Mouse (Mus musculus) gonadal fat pad, adult 2 months (tissue): ENCODE measurements at regions not wholly inside any gene's neighbourhood (a gene's known extent, or its start where the extent isn't known, plus 50 kb on each side); places are given as distances from the start of the nearest gene placed in this dataset.

ENCODE experiments used
- DNase-seq: peaks from one replicate; pipeline ENCODE4 v3.0.0-alpha.2; 2012; ENCODE audit warnings: low read depth

DNA sequence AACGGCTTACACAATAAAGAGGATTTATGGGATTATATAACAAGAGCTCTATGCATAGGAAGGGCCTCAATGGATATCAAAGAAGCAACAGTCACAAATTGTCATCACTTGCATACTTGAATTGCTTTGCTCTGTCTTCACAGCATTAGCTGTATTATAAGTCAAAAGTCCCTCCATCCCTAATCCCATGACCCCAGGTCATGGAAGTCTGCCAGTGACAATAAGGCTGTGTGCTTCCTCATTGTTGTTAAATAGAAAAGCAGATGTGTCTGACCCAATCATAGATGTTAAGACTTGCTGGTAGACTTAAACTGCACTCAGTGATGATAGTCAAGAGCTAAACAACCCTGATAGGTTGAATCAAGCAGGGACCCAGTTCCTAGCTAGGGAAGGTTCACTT is 683.9 kb upstream of the Sox9 start:
- peak; percentile 38 for DNase-seq

DNA sequence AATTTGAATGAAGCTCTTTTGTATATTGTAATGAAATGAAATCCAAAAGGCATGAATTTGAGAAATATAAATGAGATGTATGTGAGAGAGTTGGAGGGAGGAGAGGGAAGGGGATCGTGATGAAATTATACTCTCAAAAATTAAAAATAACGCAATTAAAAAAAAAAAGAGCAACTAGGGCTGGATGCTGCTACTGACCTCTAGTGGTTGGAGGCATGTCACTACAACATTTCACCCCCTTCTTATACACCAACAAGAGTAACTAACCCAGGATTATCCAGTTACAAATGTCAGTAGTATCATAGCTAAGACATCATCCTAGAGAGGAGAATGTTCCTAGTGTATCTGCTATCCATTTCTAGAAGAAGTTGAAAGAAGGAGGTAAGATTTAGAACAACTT is 678.8 kb upstream of the Sox9 start:
- DNase-seq: no peak

DNA sequence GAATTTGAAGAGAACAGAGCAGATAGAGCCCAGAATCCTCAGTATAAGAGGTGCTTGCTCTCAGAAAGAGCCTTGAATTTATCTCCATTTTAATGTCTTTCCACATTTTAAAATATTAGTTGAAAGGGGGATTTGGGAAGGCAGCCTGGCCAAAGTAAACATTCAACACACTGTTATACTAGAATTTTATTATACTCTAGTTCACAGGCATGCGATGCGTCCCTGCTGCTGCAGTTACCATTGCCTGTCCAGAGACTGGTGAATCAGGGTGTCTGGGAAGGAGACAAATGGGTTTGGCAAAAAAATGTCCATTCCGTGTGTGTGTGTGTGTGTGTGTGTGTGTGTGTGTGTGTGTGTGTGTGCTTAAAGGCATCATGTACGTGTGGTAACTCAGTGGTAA is 675.1 kb upstream of the Sox9 start:
- DNase-seq: no peak

DNA sequence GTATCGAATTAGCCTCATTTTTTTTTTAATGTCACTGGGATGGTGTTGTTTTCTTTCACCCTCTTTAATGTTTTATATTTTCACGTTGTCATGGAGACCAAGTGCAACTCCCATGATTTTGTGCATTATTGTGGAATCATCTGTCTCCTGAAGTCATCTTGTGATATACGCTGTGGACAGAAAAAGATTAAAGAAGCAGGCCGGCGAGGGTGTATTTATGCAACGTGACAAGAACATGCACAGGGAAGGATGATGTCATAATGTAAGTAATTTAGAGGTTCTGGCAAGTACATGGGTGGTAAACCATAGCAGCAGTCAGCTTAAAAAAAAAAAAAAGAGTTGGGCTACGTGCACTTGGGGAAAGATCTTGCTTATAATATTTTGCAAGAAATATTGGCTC is 674.7 kb upstream of the Sox9 start:
- peak; percentile 3 for DNase-seq

DNA sequence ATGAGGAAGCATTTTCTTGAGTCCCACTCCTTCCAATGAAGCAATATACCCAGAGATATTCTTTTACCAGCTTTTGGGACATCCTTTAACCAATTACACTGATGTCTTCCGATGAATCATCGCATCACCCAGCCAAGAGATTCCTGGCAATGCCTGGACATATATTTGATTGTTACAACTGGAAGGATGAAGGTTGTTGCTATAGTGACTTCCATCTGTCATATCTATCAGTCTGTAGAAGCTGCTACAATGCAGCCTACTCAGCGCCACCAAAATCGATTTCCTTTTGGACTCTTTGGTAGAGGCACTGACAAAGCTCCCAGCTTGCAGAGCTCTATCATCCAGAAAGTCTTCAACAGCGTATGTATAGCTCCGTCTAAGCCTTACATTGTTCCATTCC is 661.0 kb upstream of the Sox9 start:
- DNase-seq: no peak

DNA sequence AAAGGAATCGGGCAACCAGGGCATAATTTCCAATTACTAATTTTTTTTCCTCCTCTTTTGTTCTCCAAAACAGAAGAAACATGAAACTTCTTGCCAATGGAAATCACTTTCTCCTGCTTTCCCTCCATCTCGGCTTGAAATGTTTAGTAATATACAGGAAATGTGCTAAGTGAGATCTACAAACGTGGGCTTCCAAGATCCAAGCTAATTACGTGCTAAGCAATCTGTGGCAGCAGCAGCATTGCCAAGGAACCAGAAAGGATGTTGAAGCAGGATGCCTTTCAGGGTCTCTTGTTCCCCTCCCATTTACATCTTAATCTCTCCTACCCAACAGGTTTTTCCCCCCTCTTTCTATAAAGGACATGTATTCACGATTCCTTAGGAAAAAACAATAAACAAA is 660.2 kb upstream of the Sox9 start:
- DNase-seq: no peak

DNA sequence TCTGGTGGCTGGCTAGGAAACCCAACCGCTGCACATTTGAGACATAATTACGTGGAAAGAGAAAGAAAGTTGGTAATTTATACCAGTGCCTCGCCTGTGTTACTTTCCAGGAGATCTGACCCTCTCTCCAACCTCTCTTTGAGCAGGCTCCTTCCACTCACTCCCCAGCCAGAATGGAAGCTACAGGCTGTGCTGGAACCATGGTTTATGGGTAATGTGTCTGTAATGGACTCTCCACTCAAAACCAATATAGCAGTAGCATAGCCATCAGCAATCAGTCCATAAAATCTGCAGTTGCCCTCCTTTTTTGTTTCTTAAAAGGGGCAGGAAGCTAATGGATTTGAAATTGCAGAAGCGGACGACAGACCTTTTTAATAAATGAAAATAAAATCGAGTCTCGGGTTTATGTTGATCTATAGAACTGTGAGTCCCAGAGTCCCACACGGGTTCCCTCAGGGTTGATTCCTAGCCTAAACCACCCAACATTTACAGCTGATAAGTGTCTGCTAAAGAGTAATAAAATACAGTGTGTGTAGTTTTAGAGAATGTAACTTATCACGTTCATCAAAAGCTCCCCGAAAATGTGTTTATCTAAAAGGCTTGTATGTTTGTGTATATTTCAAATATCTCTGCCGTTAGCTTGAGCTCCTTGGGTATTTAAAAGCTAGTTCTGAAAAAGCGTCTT is 656.6 kb upstream of the Sox9 start:
- no peak for DNase-seq

DNA sequence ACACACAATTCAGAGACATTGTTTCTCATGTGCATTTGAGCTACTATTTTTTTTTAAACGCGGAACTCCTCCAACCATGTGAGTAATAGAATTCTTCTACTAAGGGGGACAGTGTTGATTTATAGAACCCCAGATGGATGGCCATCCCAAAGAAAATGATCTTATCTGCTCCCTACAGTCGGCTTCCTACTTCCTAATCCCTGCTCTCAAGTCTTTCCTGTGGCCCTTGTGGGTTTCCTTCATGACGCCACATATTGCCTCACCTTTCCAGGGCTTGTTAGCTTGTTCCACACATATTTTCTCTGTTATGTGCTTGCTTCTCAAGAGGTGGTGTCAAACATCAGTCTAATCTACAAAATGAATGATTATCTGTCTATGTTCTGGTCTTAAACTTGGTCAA is 651.9 kb upstream of the Sox9 start:
- DNase-seq: no peak

DNA sequence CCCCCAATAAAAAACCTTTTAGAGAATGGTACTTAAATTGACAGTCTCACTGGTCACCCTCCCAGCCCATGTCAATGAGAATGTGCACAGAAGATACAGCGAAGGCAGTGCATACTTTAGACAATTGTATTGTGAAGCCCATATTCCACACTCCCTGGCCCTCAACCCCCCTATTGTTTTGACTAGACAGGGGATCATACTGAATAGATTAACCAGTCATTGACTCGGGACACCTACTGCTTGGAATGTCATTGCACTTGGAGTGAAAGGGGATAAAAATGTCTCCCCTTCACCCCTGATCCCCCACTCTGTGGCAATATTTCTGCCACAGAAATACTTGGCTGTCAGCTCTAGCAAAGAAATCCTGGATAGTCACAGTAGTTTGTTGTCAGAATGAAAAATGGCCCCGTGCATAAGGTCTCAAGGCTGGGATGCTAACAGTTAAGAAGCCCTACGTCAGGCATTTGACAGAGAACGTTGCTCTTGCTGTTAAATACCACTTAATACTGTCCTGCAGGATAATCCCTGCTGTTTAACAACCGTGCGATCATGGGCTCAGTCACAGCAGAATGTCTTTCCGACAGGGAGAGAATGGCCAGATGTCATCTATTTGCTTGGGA is 644.5 kb upstream of the Sox9 start:
- DNase-seq: no peak

DNA sequence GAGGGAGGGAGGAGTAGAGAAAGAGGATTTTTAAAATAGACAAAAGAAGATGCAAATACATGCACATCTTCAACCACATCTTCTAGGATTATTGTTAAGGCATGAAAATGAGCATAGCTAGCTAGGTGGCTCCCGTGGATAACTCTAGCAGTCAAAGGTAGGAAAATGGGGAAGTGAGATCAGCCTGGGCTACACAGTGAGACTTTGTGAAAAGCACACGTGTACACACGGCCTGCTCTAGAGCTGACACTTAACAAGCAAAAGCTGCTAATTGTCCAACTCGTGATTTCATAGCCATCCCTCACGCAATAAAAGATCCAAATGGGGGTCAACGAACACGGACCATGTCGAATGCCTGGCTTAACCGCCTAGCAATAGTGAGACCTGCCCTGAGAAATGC is 642.0 kb upstream of the Sox9 start:
- no peak for DNase-seq

DNA sequence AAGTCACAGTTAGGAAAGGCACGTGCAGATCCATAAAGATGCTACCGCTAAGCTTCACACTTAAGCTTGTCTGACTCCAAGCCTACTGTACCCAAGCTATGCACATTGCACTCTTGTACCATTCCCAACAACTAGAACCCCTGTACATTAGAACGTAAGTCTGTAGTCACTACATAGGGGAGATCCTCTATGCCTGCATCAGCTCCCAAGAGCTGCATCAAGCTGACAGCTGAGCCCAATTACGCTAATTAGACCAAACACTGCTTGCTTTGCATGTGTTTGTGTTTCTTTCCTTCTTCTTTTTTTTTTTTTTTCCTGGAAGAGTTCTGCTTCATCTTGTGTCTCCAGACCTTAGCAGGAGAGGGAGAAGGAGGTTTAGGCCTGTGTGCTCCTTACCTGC is 641.5 kb upstream of the Sox9 start:
- DNase-seq: no peak

DNA sequence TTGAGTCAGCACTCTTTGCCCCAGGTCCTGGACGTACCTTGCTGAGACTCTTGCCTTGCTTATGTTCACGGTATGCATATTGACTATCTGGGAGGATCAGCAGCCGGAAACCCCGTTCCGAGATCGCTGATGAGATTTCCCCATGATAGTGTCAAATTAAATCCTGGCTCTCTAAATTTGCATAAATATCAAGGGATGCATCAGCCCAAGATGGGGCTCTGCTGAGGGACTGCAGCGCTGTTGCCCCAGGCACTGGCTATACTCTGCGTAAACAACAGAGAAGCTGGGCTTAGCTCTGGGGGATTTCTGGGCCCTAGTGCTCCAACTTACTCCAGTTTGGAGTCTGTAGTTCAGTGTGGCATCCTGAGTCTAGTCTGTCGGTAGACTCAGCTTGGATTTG is 641.1 kb upstream of the Sox9 start:
- no peak for DNase-seq

DNA sequence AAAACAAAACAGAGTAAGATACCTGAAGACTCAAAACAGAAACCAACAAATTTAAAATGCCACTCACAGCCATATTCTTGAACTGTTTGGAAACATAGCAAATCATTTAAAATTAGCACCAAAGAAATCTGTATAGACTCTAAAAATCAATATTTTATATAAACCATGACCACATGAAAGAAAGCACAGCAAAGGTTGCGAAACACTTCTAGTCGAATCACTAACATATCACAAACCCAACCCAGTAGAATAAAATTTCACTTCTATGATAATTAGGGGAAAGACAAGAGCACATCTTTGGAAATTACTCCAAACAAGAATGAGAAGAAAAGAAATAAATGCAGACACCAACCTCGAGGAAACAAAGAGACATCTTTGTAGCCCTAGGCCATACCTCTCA is 630.0 kb upstream of the Sox9 start:
- no peak for DNase-seq

DNA sequence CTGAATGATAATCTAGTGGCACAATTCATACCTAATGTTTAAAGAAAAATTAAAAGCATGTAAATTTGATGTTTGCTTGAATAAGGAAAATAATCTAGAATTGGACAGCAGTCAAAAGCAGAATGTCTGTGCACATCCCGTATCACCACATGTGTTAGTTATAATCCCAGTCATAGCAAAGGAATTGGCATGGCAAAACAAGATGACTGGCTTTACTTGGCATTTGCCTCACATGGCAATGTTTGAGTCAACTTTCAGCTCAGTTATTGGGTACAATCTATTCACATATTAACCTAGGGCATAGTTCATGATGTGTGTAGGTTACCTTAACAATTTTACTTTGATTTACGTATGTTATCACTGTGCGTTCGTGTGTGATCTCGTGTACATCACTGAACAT is 628.8 kb upstream of the Sox9 start:
- no peak for DNase-seq

DNA sequence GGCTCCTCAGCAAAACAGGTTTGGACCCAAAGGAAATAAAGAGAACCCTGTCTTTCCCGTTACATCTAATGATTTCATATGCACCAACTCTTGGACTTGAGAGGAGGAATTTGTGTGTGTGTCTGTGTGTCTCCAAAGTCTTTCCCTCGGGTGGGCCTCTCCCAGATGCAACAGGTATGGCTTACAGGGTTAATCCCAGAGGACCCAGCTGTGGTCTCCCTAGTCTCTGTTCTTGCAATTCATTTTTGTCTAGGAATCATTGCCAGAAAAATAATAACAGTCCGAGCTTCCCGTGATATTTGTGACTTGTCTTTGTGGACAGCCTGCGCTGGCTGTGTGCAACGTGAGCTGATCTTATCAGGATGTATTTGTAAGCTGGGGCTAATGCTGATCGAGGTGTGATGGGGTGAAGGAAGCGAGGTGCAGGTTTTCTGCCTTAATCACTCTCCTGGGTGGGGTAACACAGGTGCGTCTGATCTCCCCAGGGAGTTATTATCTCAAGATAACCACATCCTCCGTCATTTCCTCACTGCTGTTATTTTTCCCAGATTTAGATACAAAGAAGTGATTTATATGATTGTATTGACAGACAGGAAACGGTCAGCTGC is 627.2 kb upstream of the Sox9 start:
- no peak for DNase-seq

DNA sequence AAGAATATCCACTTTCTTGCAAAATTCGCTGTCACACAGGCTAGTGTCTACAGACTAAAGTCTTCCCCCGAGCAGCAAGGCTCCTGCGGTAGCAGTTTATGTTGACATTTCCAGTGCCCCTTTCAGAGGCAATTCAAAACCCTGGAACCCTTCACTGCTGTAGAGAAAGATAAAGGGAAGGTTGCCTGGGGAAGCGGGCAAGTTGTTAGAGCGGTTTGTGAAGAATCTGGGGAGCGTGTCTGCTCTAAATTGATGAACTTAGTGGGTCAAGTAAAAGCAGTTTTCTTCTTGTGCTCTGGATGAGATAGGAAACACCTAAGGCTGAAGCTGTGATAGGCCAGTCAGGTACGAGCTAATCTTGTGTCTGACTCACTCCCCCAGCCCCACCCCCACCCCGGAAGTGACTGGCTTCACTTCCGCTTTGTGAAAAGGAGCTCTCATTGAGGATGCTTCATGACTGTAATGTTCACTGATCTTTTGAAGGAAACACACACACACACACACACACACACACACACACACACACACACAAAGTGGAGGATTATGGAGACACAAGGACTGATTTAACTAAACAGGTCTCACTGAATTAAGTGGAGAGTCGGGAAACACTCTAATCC is 626.6 kb upstream of the Sox9 start:
- no peak for DNase-seq

DNA sequence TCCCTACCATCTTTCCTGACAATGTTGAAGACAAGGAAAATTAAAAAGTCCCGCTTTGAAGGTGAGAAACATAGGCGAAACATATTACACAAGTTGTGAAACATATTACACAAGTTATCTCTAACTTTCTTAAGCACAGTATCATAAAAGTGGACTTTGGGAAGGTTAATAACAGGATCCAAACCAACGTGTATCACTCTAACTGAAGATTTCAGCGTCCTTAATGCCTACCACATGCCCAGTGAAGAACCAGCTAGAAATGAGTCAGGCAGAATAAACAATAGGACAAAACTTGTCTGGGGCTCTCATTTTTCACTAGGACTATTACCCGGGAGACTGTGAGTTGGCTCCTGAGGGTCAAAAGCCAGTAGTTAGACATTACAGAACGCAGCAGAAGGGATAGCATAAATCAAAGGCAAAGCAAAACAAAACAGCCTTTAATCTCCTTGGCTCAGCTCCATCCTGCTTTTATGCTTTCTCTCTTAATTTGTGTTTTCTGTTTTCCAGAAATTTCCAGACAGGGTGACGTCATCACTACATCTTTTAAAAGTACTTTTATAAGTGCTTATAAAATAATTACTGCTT is 618.3 kb upstream of the Sox9 start:
- no peak for DNase-seq

DNA sequence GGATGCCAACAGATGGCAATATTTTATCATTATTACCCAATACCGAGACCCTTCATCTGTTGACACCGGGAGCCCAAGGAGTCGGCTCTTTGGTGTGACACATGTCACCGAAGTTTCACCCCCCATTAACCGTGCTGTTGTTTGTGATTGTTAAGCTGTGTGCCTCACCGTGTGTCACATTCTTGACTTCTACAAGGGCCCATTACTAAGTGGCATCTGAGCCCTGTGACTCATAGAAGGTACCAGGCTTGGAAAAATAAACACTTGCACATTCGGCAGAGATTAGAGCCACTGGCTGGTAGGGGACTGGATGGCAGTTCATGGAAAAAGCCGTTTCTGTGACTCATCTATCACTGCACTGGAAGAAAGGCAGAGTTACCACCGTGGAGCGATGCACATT is 608.4 kb upstream of the Sox9 start:
- DNase-seq: no peak

DNA sequence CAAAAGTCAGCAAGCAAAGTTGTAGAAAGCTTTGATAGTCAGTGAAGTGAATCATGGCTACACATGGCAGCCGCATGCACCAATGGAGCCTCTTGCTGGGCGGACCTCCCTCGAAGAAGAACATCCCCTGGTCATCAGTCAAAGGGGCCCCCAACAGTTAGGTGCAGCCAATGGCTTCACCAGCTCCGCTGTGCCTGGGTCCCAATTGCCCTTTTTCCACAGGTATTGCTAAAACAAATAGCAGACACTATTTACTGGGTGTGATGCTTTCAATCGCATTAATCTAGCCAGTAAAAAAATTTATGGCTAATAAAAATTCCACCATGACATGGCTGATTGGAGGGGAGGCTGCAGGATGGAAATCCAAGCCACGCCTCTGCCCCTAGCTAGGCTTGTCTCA is 606.7 kb upstream of the Sox9 start:
- no peak for DNase-seq

DNA sequence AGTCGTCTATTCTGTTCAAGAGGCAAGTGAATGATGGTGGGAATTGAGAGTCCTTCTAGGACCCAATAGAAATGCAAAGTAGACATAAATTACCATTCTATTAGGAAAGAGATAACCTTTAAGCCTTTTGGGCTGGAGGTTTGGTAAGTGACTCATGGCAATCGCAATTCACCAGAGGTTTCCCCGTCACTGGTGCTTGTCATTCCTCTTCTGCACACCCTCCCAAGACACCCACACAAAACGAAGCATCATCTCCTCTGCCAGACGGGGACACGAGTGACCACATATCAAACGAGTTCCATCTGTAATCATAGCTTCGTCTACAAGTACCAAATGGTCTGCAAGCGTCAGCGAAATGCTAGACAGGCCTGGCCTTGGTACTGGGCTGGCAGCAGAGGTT is 601.4 kb upstream of the Sox9 start:
- DNase-seq: no peak

DNA sequence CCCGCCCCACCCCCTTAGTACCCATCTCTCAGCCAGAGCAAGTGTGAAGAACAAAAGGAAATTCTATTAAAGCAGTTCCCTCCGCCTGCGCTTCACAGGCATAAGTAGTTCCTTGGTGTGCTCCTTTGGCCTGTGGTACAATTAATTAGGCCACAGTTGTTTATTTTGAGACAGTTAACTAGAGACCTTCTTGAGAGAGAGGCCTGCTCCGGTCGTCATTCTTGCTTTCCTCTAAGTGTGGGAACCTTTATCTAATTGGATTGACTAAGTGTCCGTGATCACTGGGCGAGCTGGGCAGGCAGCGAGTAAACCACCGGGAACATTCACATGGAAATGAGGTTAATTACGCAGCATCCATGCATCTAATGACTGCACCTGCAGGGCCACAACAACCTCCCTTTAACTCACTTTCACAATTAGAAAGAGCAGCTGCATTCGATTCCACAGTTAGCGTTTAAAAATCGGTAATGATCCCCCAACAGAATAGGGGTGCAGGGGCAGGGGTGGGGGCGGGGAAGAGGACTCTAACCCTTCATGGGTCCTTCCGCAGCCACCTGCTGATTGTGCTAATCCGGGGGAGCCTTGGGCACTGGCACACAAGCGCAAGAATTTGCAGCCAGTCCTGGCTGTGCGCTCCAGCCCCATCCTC is 584.3 kb upstream of the Sox9 start:
- no peak for DNase-seq

DNA sequence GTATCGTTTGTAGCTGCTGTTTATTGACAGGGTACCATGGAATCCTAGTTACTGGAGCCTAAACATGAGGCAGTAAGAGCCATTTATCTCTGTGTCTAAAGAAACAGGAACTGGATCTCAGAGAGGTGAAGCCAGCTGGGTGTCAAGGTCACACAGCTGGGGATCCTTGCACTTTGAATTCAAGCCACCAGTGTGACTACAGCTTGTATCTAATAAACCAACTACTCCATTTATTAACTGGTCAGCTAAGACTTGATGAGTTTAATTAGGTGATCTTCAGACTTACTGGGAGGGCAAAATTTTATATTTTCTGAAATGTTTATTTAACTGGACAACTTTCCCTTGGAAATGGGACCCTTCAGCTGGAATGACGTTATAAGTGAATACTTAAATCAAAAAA is 577.5 kb upstream of the Sox9 start:
- no peak for DNase-seq
